Mouse (Mus musculus) WW6 (cell line): ENCODE data around the gene Otud7a.

Source experiments
- DNase-seq: peaks from one replicate; pipeline ENCODE4 v3.0.0-alpha.2; 2013; ENCODE audit warnings: low read depth, low spot score

Gene Otud7a

GRCm38 (mm10) chr7:63444484-63445345, at the start of gene Otud7a:
Gene Otud7a, plus strand, starts transcription at chr7:63444751.
- no peak for DNase-seq

DNA sequence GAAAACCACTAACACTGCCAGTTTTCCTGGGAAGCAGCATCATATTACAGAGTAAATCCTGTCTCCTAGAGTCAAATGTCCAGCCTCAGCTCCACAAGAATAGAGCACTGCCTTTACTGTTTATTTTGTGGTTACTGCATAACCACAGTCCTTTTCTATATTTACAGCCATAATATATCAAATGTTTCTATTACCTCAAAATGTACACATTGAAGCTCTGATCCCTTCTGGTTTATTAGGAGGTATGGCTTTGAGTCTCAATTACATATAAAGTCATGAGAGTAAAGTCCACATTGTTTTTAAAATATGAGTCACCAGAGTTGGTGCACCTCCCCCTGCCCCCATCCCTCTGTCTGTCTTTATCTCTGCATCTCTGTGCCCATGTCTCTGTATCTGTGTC, 38.6 kb upstream of the Otud7a start:
- DNase-seq, result no peak

DNA sequence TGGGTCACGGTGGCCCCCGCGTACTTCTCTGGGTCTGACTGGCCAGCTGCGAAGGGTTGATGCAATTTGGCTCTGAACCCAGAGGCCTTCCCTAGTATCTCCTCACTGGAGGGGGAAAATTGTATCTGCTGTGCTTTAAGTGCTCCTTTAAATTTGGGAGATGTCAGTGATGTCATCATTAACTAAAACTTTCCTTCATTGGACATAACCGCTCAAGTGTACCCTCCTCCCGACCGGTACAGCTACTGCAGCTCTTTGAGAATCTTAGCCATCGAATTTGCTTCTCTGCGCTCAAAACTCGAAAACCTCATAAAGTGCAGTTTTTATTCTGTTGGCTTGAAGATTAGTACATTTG, 772 bp downstream of the Otud7a start:
- no peak for DNase-seq

- no peak for DNase-seq
These were observed 2.4 kb downstream of the Otud7a start for GRCm38 (mm10) chr7:63446951-63447350.

- no peak for DNase-seq
These were observed 10.7 kb downstream of the Otud7a start for GRCm38 (mm10) chr7:63455228-63455627.

DNA sequence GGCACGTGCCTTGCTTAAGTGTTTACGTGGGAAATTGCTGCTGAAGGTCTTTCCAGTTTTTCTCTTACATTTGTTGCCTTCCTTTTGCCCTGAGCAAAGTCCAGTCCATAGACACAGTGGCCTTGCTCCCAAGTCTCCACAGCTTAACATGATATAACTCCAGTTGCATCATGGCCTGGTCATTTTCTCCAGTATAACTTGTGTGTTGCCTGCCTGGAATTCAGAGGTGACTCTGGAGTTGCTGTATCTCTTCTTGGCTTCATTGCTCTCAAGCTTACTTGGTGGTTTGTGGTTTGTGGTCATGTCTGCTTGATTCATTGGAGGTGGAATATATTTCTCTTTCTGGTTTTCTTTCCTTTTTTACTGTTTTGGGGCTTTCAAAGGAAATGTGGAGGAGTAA, 17.7 kb downstream of the Otud7a start:
- DNase-seq, result no peak

DNA sequence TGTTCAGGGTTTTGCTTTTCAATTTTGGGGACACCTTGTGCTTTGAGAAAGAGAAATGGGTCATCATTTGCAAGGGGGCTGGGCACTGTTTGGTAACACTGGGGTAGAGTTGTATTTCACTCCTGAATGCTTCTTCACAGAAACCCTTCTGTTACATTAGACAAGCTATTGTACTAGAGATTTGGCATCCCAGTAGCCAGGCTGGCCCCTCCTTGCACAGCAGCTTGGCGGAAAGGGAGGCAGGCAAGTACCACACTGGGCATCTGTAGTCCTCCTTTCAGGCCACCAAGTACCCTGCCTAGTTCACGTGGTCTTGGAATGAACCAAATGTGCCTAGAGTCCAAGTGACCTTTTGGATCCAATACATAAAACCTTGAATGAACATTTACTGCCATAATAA, 18.1 kb downstream of the Otud7a start:
- no peak for DNase-seq

- DNase-seq, result no peak
These were observed 22.2 kb downstream of the Otud7a start for GRCm38 (mm10) chr7:63466729-63467128.

DNA sequence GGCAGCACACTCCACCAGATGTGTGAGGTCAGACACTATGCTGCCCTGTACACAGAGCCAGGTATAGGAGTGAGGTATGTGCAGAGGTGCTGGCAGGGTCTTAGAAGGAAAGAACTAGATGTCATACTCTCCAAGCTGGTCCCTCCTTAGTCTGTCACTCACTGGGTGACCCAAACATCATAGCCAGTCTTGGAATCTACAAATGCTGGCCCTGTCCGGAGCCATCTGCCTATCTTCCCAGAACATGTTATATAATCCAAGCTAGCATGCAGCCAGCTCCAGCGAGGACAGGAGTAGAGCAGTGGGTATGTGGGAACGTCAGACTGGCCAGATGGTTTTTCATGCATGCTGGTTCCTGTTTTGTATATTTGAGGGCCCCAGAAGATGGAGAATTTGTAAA, 23.7 kb downstream of the Otud7a start:
- DNase-seq, result no peak

DNA sequence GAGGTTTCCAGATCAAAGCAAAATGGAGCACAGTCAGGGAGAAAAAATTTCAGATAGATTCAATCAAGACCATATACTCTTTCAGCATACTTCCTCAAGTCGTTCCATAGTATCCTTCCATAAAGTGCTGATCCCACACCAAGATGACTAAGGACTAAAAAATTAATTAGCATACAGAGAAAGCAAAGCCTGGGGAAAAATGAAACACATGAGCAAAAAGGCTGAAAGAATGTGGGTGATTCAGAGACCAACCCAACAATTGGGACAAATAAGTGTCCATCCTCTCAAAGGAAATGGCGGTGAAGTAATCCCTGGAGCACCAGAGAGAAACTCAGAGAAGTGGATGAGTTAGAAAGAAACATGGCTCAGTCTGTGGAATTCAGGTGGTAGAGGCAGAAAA, 38.5 kb downstream of the Otud7a start:
- no peak for DNase-seq

- no peak for DNase-seq
These were observed 52.5 kb downstream of the Otud7a start for GRCm38 (mm10) chr7:63497051-63497547.

DNA sequence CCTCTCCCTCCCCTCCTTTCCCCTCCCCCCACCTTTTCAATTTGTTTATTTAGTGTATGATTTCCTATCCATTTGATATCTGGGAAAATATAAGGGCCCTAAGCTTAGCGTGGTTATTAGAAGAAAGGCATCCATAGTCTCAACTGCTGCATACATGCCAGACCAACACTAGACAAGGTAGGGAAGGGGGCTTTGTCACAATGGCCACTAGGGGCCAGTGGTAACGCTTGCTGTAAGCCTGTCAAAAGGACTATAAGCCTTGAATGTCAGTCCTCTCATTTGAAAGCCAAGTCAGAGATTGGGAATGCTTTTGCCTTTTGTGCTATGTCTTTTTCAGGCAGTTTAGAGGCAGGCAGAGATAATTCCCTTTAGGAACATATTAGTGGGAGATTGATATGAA, 59.7 kb downstream of the Otud7a start:
- no peak for DNase-seq

- no peak for DNase-seq
These were observed 63.5 kb downstream of the Otud7a start for GRCm38 (mm10) chr7:63508079-63508478.

DNA sequence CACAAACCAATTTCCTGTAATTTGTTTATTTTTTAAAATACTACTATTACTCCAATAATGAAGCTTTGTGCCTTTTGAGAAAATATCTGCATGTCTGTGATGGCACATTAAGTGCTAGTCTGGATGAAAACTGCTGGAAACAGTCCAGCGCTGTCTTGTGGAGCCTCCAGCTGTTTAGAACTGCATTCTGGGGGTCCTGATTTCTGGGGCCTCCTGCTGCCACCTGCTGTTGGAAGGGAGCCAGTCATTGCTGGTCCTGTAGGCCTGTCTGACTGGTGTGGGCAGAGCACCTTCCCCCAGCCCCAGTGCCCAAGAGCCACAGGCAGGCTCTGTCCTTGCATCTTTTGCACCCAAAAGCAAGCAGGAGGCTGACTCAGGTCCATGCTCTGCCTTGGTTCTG, 65.3 kb downstream of the Otud7a start:
- DNase-seq, result no peak

- no peak for DNase-seq
These were observed 66.9 kb downstream of the Otud7a start for GRCm38 (mm10) chr7:63511458-63511857.

- no peak for DNase-seq
These were observed 68.0 kb downstream of the Otud7a start for GRCm38 (mm10) chr7:63512561-63512960.

DNA sequence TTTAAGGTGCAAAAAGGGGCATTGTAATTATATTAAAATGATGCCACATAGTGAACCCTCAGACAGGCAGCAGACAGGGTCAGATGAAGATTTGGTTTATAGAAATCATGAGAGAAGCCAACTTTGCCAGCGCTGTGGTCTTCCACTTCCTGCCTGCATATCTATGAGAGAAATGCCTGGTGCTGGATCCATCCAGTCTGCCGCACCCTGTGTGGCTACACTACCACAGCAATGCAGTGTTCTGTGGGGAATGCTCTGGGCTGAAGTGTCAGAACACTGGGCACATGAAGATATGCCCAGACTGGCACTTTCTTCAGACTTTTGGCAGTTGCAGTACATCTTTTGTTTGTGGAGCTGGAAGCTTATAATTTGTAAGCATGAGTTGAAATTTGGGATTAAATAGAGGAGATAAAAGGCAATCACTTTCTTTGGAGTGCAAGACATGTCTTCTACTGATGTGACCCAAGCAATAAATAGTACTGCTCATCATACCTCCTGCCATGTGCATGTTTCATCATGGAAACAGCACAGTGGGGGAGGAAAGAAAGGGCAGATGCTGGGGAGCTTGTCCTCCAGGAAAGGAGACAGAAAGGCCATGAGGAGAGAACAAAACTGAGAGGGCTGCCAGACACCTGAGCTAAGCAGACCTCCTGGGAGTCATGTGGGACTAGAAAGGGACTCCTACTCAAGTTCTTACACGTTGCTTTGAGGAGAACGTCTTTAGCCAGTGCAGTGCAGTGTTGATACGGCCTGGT, 71.8 kb downstream of the Otud7a start:
- no peak for DNase-seq

GRCm38 (mm10) chr7:63520299-63520698, 75.7 kb downstream of the Otud7a start:
- DNase-seq, result no peak

- DNase-seq, result no peak
These were observed 77.9 kb downstream of the Otud7a start for GRCm38 (mm10) chr7:63522403-63522802.

GRCm38 (mm10) chr7:63523051-63523450, 78.5 kb downstream of the Otud7a start:
- DNase-seq, result no peak

DNA sequence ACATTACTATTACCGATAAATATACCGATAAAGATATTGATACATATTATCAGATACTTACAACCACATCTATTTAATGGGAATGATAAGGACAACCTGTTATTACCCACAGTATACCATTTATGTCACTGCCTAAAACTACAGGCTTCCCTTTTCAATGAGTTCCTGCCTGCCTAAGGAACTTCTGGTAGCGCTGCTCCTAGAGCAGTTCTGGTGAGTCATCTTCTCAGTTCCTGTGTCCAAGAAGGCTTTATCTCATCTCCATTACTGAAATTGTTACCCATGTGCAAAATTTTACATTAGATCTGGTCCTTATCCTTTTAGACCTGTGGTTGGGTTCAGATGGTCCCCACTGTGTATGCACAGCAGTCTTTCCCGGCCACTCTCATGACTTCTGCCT, 95.7 kb downstream of the Otud7a start:
- DNase-seq, result no peak

- DNase-seq, result no peak
These were observed 109.9 kb downstream of the Otud7a start for GRCm38 (mm10) chr7:63554457-63554856.

GRCm38 (mm10) chr7:63556324-63556723, 111.8 kb downstream of the Otud7a start:
- DNase-seq, result no peak
